8 mouse cellular contexts compared by ENCODE assay signal in the genomic region with DNA sequence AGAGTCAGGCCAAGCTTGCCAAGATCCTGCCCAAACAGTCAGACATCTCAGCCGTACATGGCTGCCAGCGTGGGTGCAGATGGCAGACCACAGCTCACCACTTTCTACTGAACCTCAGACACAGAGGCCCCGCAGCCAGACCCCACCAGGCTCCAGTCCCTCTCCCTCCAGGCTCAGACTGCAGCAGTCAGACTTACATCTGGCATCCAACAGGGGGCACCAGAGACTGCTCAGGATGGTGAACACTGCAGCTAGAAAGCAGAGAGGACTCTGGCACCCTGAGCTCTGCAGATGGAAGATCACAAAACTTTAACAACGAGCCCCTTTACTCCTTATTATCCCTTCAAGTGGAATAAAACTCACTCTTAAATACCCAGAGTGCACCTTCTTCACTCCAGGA. TPM values are rescaled to one million over a fixed set of nuclear protein-coding genes. Genes with fewer than 3 reads are reported as not detected.
A peak's percentile ranks its signal among the peaks of the same experiment; 100 is the strongest.
DNase-seq lines count a peak whose midpoint lies in the region; ATAC-seq and TF ChIP-seq lines count a peak whose summit lies in the region.

No protein-coding gene starts in this region.

- no peak overlapping the region for H3K4me3 ChIP-seq in thymus, adult 2 months (ENCODE audit: control insufficient read depth, insufficient read depth, low read length)
- no peak overlapping the region for H3K4me3 ChIP-seq in kidney, embryonic 14.5 days (ENCODE audit: low read length)
- H3K4me3 ChIP-seq in limb, embryonic 11.5 days (ENCODE audit: low read depth, low read length), result no peak overlapping the region
- H3K4me3 ChIP-seq in neural tube, embryonic 12.5 days, result no peak overlapping the region

- ATAC-seq in common myeloid progenitor, adult 5-6 weeks (replicated peaks; ENCODE audit: low read depth, poor library complexity, severe bottlenecking), result peak; percentile 83
- ATAC-seq in kidney, embryonic 14.5 days (ENCODE audit: low FRiP score, low TSS enrichment), result peak; percentile 75; the same call in 1 of the 2 replicates
- ATAC-seq in limb, embryonic 11.5 days (ENCODE audit: insufficient number of reproducible peaks, low FRiP score, low TSS enrichment, low read depth), result no peak
- peak; percentile 41; the same call in 1 of the 2 replicates for ATAC-seq in neural tube, embryonic 12.5 days (ENCODE audit: low FRiP score, low read depth)

- H3K27me3 ChIP-seq in thymus, adult 2 months (ENCODE audit: control insufficient read depth, insufficient read depth, low read length), result no peaks in the 10 kb centered on the region
- H3K27me3 ChIP-seq in kidney, embryonic 14.5 days (ENCODE audit: control insufficient read depth, insufficient read depth, low read length), result no peaks in the 10 kb centered on the region; the same call in 1 of the 2 replicates
- H3K27me3 ChIP-seq in limb, embryonic 11.5 days (ENCODE audit: control insufficient read depth, insufficient read depth, low read length), result no peaks in the 10 kb centered on the region
- H3K27me3 ChIP-seq in neural tube, embryonic 12.5 days (replicated peaks), result no peaks in the 10 kb centered on the region; the same call in 1 of the 2 replicates

- TF ChIP-seq POLR2A in thymus, adult 2 months (IDR thresholded peaks at IDR 0.05; ENCODE audit: control insufficient read depth, extremely low read depth, insufficient read depth, low read length, poor library complexity), result no peak

- peak; percentile 33 for DNase-seq in thymus, adult 2 months
- no peak for DNase-seq in thymus, adult 18-20 months
- DNase-seq in gastrocnemius, postnatal 36 days, result peak; percentile 20 to 52
- peak; percentile 88 for DNase-seq in limb, embryonic 11.5 days (ENCODE audit: low spot score)
- peak; percentile 16 for DNase-seq in thymus, postnatal 25 days

- H3K9me3 ChIP-seq in kidney, embryonic 14.5 days (ENCODE audit: control insufficient read depth, low read length), result no peaks in the 10 kb centered on the region
- no peaks in the 10 kb centered on the region for H3K9me3 ChIP-seq in limb, embryonic 11.5 days (ENCODE audit: control insufficient read depth, low read length)
- no peaks in the 10 kb centered on the region for H3K9me3 ChIP-seq in neural tube, embryonic 12.5 days

- TF ChIP-seq CTCF in thymus, adult 2 months (IDR thresholded peaks at IDR 0.05; ENCODE audit: borderline replicate concordance, control insufficient read depth, extremely low read depth, insufficient read depth, low read length, poor library complexity), result 0 out of 2 replicates have a peak, but pooled peaks have one; percentile 38

- intact Hi-C loops in gastrocnemius, postnatal 36 days (cut with DNase I), result loop anchor here (2.0 kb wide), 1 partner anchor 165 kb away; no protein-coding TSS in a partner anchor

- WGBS in thymus, adult 2 months, result 23% methylated on average over 4 of the region's 4 CpGs
- WGBS in kidney, embryonic 14.5 days, result 32% methylated on average over 4 of the region's 4 CpGs
- WGBS in limb, embryonic 11.5 days, result 24% methylated on average over 4 of the region's 4 CpGs
- 30% methylated on average over 4 of the region's 4 CpGs for WGBS in neural tube, embryonic 12.5 days

- no peak overlapping the region for H3K4me2 ChIP-seq in kidney, embryonic 14.5 days (replicated peaks; ENCODE audit: low read depth, low read length)
- no peak overlapping the region for H3K4me2 ChIP-seq in limb, embryonic 11.5 days (ENCODE audit: low read depth, severe bottlenecking)
- H3K4me2 ChIP-seq in neural tube, embryonic 12.5 days (replicated peaks), result no peak overlapping the region

- H3K9ac ChIP-seq in kidney, embryonic 14.5 days (ENCODE audit: low read depth, low read length), result no peak overlapping the region
- no peak overlapping the region for H3K9ac ChIP-seq in limb, embryonic 11.5 days (ENCODE audit: low read length)
- H3K9ac ChIP-seq in neural tube, embryonic 12.5 days, result no peak overlapping the region

- H3K4me1 ChIP-seq in thymus, adult 2 months (replicated peaks; ENCODE audit: control insufficient read depth, insufficient read depth, low read length), result no peaks in the 10 kb centered on the region
- no peaks in the 10 kb centered on the region for H3K4me1 ChIP-seq in kidney, embryonic 14.5 days (ENCODE audit: control insufficient read depth, insufficient read depth, low read length)
- peaks cover 3% of the 10 kb centered on the region for H3K4me1 ChIP-seq in limb, embryonic 11.5 days (ENCODE audit: control insufficient read depth, insufficient read depth, low read length)
- no peaks in the 10 kb centered on the region for H3K4me1 ChIP-seq in neural tube, embryonic 12.5 days

- no peak overlapping the region for H3K27ac ChIP-seq in thymus, adult 2 months (ENCODE audit: control insufficient read depth, insufficient read depth, low read length)
- H3K27ac ChIP-seq in kidney, embryonic 14.5 days (ENCODE audit: low read depth, low read length), result no peak overlapping the region
- no peak overlapping the region for H3K27ac ChIP-seq in limb, embryonic 11.5 days (replicated peaks; ENCODE audit: low read depth, low read length)
- no peak overlapping the region for H3K27ac ChIP-seq in neural tube, embryonic 12.5 days

- H3K36me3 ChIP-seq in thymus, adult 2 months (ENCODE audit: control insufficient read depth, insufficient read depth, low read length), result no peaks in the 10 kb centered on the region
- H3K36me3 ChIP-seq in kidney, embryonic 14.5 days (ENCODE audit: control insufficient read depth, insufficient read depth, low read length), result no peaks in the 10 kb centered on the region
- H3K36me3 ChIP-seq in limb, embryonic 11.5 days (ENCODE audit: control insufficient read depth, insufficient read depth, low read length), result no peaks in the 10 kb centered on the region
- no peaks in the 10 kb centered on the region for H3K36me3 ChIP-seq in neural tube, embryonic 12.5 days

RNA-seq across cellular contexts. Expression of gene Mrps22, which starts 44.3 kb away (rescaled TPM):
- polyA plus RNA-seq in thymus, adult 2 months (2012; rRNA removed), result 16.9 and 18.5 TPM in 2 replicates
- total RNA-seq in common myeloid progenitor, adult 5-6 weeks (2017), result 90.7 and 94.6 TPM in 2 replicates
- 10 to 100 TPM; 22.2 to 24.1 TPM for total RNA-seq in gastrocnemius, postnatal 36 days (2021)
- polyA plus RNA-seq in kidney, embryonic 14.5 days (2014; fragmentation: Nextera tagmentation; extraction: Ambion mirVana), result 67.4 and 75.4 TPM in 2 replicates
- 76.2 and 82.3 TPM in 2 replicates for polyA plus RNA-seq in limb, embryonic 11.5 days (2014; fragmentation: Nextera tagmentation; extraction: Ambion mirVana)
- 58.6 and 61.7 TPM in 2 replicates for polyA plus RNA-seq in neural tube, embryonic 12.5 days (2016; fragmentation: Nextera tagmentation; extraction: Ambion mirVana)

Comparison
In these comparisons a context has a peak if more than half of its experiments do, and no peak if none do; other contexts are left out.
1. DNase-seq: peak in thymus, adult 2 months (single experiment), gastrocnemius, postnatal 36 days (2 of 2), limb, embryonic 11.5 days (single experiment) and thymus, postnatal 25 days (single experiment); none in thymus, adult 18-20 months (0 of 2).